Mouse (Mus musculus): Measurements from ENCODE around the gene Zbtb48. TPM values are rescaled to one million over a fixed set of nuclear protein-coding genes. Genes with fewer than 3 reads are reported as not detected.

Zbtb48 gene
- polyA plus RNA-seq, 1 experiment, result not detected

DNA sequence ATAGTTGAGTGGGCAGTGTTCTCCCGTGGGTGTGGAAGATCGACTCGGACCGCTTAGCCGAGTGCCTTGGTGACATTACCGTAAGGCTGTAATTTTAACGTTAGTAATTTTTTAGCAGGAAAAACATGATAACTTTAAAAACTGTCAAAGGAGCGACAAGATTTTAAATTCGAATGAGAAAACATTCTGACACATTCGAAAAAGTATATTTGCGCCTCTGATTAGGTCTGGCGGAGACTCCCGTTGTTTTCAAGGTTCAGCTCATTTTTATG, 30.6 kb downstream of the Zbtb48 start:
- WGBS, result 2% methylated on average over 13 of the region's 13 CpGs
- Histone ChIP-seq H3K27ac (ENCODE audit: insufficient read depth, low read depth, low read length) (peak overlapping the region; percentile 71), H3K4me1 (ENCODE audit: control insufficient read depth, insufficient read depth, low read length) (peaks cover 11% of the 10 kb centered on the region), H3K4me3 (ENCODE audit: insufficient read depth, low read depth, low read length) (peak overlapping the region; percentile 87)
- TF ChIP-seq CTCF (IDR thresholded peaks at IDR 0.05; ENCODE audit: insufficient read depth, low read depth, low read length) (no peak), POLR2A (IDR thresholded peaks at IDR 0.05; ENCODE audit: insufficient read depth, low read depth, low read length) (no peak)

DNA sequence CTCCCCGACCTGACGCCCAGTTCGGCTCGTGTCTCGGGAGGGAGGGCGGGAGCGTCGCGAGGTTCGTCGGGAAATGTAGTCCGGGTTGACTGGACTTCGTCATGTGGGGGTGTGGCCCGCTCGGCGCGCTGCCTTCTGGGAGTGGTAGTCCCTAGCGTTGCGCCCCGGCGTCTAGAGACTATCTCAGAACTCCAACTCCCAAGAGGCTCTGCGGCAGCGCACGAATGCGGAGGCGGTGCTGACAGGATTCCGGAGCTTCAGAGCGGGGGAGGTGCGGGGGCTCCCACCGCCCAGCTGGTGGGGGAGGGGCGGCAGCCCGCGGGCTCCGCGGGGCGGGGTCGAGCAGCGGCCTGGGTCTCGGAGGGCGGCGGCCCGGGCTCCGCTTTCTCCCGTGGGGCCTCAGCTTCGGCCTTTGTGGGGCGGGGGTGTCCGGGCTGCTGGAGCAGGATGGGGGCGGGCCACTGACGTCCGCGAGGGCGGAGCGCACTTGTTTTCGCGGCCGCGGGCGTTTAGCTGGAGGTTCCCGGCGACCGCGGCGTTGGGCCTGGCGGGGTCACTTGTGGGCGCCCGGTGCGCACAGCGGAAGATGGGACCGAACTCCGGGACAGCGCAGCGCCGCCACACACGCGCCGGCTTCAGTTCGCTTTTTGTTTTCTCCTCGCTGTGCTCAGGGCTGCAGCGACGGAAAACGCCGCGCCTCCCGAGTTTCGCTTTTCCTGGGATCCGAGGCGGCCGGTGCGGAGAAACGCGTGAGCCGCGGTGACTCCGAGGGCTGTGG, 31.1 kb downstream of the Zbtb48 start, which contains the start of gene Phf13:
Gene Phf13 (minus strand): TSS at position 86 of the 778 bp plus-strand sequence.
- H3K27ac ChIP-seq (ENCODE audit: insufficient read depth, low read depth, low read length), result peak within 1 kb of the TSS; percentile 71
- no peak for TF ChIP-seq CTCF (IDR thresholded peaks at IDR 0.05; ENCODE audit: insufficient read depth, low read depth, low read length)
- peak; percentile 69; the same call in 1 of the 2 replicates for TF ChIP-seq POLR2A (IDR thresholded peaks at IDR 0.05; ENCODE audit: insufficient read depth, low read depth, low read length)
- WGBS, result under 1% methylated on average over 94 of the region's 94 CpGs
- peak within 1 kb of the TSS; percentile 87 for H3K4me3 ChIP-seq (ENCODE audit: insufficient read depth, low read depth, low read length)
- H3K4me1 ChIP-seq (ENCODE audit: control insufficient read depth, insufficient read depth, low read length), result peaks cover 11% of the 10 kb centered on the region

DNA sequence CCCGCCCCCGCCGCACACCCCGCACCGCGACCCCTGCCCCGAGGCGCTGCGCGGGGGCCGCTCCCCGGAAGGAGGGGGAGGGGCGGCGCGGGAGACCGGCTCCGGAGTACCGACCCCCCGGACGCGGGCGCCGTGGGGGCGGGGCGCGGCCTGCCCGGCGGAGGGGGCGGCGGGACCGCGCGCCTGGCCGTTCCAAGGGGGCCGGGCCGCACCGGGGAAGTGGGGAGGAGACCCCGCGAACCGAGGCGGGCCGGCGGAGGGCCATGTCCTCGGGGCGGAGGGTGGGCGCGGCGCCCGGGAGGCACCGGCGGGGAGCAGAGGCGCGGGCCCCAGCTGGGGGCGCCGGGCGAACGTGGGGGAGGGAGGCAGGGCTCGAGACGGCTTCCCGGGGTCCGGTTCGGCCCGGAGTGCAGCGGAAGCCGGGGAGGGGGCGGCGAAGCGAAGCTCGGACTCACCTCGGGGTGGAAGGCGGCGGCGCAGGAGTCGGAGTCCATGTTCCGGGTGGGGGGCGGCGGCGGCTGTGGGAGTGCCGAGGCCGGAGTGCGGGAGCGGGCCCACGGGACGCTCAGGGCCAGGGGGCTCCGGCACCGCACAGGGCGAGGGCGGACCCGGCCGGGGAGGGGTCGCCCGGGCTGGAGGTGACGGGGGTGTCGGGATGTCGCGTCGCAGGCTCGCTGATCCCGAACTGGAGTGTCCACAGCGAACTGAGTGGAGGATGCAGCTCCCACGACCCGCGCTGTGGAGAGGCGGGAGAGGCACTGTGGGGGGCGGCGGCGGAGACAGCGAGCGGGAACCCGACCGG, 31.9 kb downstream of the Zbtb48 start:
- TF ChIP-seq POLR2A (IDR thresholded peaks at IDR 0.05; ENCODE audit: insufficient read depth, low read depth, low read length) (no peak), CTCF (IDR thresholded peaks at IDR 0.05; ENCODE audit: insufficient read depth, low read depth, low read length) (no peak)
- peaks cover 8% of the 10 kb centered on the region for H3K4me1 ChIP-seq (ENCODE audit: control insufficient read depth, insufficient read depth, low read length)
- 1% methylated on average over 96 of the region's 111 CpGs for WGBS
- peak overlapping the region; percentile 76 for H3K4me3 ChIP-seq (ENCODE audit: insufficient read depth, low read depth, low read length)
- H3K27ac ChIP-seq (ENCODE audit: insufficient read depth, low read depth, low read length), result no peak overlapping the region

DNA sequence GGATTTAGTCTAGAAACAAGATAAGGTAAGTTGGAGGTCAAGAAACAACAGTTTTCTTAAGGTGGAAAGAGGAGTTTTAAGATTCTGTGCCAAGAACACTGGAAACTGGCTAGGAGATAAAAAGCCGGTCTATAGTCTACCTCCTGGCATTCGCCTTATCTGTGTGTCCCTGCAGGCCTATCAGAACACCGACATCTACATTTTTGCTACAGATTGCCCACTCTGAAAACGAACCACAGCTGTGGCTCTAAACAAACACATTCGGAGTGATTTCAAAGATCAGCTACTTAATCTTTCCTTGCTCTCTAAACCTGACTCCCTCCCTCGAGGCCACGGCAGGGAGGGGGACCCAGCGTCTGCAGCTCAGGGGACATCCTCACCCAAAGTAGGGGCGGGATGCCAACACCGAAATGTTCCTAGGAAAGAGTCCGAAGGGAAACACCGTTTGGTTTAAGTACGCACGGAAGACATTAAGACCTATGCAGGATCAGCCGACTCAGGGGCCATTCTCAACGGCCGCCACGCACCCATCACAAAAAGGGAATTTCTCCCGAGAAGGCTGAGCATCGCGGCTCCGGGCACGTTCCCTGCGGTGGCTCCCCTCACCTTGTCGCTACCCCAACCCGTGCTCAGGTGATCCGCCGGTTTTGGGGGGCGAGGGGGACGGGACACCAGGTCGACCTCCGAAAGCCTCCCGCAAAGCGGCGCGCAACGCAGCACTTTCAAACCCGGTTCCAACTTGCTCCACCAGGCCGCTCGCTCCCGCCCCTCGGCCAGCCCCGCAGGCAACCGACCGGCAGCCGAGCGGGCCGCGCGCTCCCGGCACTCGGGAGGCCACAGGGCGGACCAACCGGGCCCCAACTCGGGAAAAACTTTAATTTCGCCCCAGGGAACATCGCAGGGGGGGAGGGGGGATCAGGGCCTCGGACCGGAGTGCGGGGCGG, 33.0 kb downstream of the Zbtb48 start:
- Histone ChIP-seq H3K4me3 (ENCODE audit: insufficient read depth, low read depth, low read length) (peak overlapping the region; percentile 76), H3K4me1 (ENCODE audit: control insufficient read depth, insufficient read depth, low read length) (peaks cover 4% of the 10 kb centered on the region), H3K27ac (ENCODE audit: insufficient read depth, low read depth, low read length) (no peak overlapping the region)
- WGBS, result 3% methylated on average over 61 of the region's 61 CpGs
- TF ChIP-seq POLR2A (IDR thresholded peaks at IDR 0.05; ENCODE audit: insufficient read depth, low read depth, low read length) (no peak), CTCF (IDR thresholded peaks at IDR 0.05; ENCODE audit: insufficient read depth, low read depth, low read length) (no peak)

DNA sequence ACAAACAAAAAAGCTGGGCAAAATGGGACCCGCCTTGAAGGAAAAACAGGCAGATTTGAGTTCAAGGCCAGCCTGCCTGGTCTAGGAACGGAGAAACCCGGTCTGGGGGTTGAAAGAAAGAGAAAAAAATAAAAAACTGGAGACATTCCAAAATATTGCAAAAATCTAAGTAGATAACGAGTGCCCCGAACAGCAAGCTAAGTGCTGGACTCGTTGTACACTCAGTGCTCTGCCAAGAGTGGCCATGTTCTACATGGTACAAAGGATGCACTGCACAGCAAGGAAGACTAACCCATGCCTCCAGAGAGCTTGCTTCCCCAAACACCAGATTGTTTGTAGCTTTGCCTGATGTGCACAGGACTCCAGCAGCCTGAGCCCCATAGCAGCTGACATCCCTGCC, 34.4 kb downstream of the Zbtb48 start:
- TF ChIP-seq POLR2A (IDR thresholded peaks at IDR 0.05; ENCODE audit: insufficient read depth, low read depth, low read length), result no peak
- TF ChIP-seq CTCF (IDR thresholded peaks at IDR 0.05; ENCODE audit: insufficient read depth, low read depth, low read length), result no peak
- H3K4me3 ChIP-seq (ENCODE audit: insufficient read depth, low read depth, low read length), result no peak overlapping the region
- H3K4me1 ChIP-seq (ENCODE audit: control insufficient read depth, insufficient read depth, low read length), result peaks cover 8% of the 10 kb centered on the region
- WGBS, result 76% methylated on average over 6 of the region's 6 CpGs
- no peak overlapping the region for H3K27ac ChIP-seq (ENCODE audit: insufficient read depth, low read depth, low read length)

DNA sequence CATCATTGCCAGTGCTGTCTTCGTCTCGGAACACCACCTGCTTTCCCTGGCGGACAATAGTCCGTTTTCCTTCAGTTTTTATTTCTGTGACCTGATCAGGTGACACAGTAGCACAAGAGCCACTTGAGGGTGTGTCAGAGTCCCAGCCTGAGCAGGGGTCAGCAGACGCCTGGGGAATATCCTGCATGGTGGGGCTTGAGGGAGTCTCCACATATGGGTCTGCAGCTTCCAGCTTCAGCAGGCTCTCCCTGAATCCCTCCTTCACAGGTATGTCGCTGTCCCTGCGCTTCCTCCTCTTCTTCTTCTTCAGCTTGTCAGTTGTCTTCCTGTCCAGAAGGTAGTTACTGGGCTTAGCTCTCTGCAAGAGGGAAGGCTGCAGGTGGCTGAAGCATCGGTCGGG, 35.4 kb downstream of the Zbtb48 start:
- H3K4me3 ChIP-seq (ENCODE audit: insufficient read depth, low read depth, low read length), result no peak overlapping the region
- no peak overlapping the region for H3K27ac ChIP-seq (ENCODE audit: insufficient read depth, low read depth, low read length)
- TF ChIP-seq CTCF (IDR thresholded peaks at IDR 0.05; ENCODE audit: insufficient read depth, low read depth, low read length), result no peak
- TF ChIP-seq POLR2A (IDR thresholded peaks at IDR 0.05; ENCODE audit: insufficient read depth, low read depth, low read length), result no peak
- peaks cover 14% of the 10 kb centered on the region for H3K4me1 ChIP-seq (ENCODE audit: control insufficient read depth, insufficient read depth, low read length)
- WGBS, result 92% methylated on average over 9 of the region's 9 CpGs

DNA sequence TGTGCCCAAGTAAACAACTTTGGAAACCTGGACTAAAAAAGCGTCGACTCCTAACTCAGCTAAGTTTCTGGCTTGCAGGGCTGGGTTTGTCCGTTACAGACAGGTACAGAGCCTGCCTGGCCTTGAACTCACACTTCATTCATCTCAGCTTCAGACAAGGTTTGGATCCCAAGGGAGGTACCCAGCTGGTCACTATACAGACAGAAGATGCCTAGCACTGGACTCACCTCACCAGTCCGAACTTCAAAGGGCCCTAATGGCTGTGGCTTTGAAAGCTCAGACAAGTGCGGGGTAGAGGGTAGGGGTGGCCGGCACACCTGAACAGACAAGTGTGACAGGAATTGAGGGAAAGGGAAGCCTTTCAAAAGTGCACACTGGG, 38.4 kb downstream of the Zbtb48 start:
- Histone ChIP-seq H3K4me3 (ENCODE audit: insufficient read depth, low read depth, low read length) (0 out of 2 replicates have a peak overlapping the region, but pooled peaks have one; percentile 85), H3K27ac (ENCODE audit: insufficient read depth, low read depth, low read length) (no peak overlapping the region), H3K4me1 (ENCODE audit: control insufficient read depth, insufficient read depth, low read length) (peaks cover 22% of the 10 kb centered on the region)
- no peak for TF ChIP-seq POLR2A (IDR thresholded peaks at IDR 0.05; ENCODE audit: insufficient read depth, low read depth, low read length)
- no peak for TF ChIP-seq CTCF (IDR thresholded peaks at IDR 0.05; ENCODE audit: insufficient read depth, low read depth, low read length)
- 35% methylated on average over 6 of the region's 6 CpGs for WGBS

DNA sequence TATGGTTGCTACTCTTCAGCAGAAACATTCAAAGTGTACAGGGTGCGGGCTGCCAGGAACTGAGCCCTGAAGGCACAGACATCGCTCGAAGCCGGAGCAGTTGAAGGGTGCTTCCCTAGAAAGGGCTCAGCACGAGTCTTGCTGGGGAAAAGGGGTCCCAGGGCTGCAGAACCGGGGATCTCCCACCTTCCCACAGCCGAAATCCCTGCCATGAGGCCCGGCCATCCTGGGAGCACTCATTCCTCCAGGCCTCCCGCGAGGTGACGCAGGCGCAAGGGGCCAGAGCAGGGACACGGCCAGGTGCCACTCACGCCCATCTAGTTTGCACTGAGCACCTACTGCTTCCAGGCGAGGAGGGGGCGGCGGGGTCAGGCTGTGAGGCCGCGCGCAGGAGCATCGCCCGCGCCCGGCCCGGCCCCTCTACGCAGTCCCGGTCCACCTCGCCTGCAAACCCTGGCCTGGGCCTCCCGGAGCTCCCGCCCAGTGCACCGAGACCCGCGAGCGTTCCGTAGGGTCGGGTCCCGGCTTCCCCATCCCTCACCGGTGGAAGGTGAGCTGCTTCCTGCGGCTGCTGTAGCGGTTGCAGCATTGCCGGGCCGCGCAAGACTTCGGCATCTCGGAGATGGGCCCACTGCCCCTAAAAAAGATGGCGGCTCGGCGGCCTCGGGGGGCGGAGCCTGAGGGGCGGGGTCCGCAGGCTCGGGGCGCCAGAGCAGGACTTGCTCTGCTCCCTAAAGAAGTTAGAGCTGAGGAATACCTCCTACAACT, 38.9 kb downstream of the Zbtb48 start, which contains the start of gene Thap3:
Gene Thap3 (minus strand): TSS at position 656 of the 768 bp plus-strand sequence.
- Histone ChIP-seq H3K4me1 (ENCODE audit: control insufficient read depth, insufficient read depth, low read length) (peaks cover 22% of the 10 kb centered on the region), H3K27ac (ENCODE audit: insufficient read depth, low read depth, low read length) (peak within 1 kb of the TSS; percentile 74), H3K4me3 (ENCODE audit: insufficient read depth, low read depth, low read length) (peak within 1 kb of the TSS; percentile 85)
- peak; percentile 28; the same call in 1 of the 2 replicates for TF ChIP-seq POLR2A (IDR thresholded peaks at IDR 0.05; ENCODE audit: insufficient read depth, low read depth, low read length)
- TF ChIP-seq CTCF (IDR thresholded peaks at IDR 0.05; ENCODE audit: insufficient read depth, low read depth, low read length), result no peak
- under 1% methylated on average over 54 of the region's 54 CpGs for WGBS
